Mouse (Mus musculus): ENCODE measurements around the gene Ush1c. TPM values are rescaled to one million over a fixed set of nuclear protein-coding genes. Genes with fewer than 3 reads are reported as not detected.

Ush1c gene
- polyA plus RNA-seq (2015; fragmentation: Nextera tagmentation; extraction: Ambion mirVana), result 0.75 and 1.5 TPM in 2 replicates

GRCm38 (mm10) chr7:46238346-46238745, at the start of gene Ush1c:
TSS of gene Ush1c (minus strand) at chr7:46238503.

DNA sequence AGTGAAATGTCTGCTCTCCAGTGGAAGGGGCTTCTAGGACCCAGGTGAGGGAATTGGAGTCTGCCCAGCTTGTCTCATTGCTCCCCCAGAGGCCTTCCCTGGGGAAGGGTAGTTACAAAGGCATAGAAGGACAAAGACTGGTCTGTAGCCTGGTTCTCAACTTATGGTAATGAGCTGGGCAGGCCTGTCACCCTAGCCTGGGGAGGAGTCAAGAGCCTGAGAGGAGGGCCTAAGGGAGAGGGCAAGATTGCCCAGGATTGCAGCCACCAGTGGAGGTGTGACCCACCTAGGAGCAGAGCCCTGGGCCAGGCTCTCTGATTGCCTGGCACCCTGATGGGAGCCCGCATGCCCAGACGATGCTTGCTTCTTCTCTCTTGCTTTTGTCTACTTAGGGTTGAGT, 2.4 kb upstream of the Ush1c start, which contains the start of gene Otog:
TSS of gene Otog (plus strand) at position 292 of the 400 bp plus-strand sequence.

GRCm38 (mm10) chr7:46179431-46180275, 58.6 kb downstream of the Ush1c start, which contains the start of gene Abcc8:
TSS of gene Abcc8 (minus strand) at chr7:46180033.

Other genes with a start within 250 kb of the Ush1c start
- 0.41 and 0.76 TPM in 2 replicates for gene Abcc6, start 208.2 kb downstream of the Ush1c start, polyA plus RNA-seq (2015; fragmentation: Nextera tagmentation; extraction: Ambion mirVana)
- gene Nomo1, start 204.8 kb downstream of the Ush1c start, polyA plus RNA-seq (2015; fragmentation: Nextera tagmentation; extraction: Ambion mirVana), result 36.7 and 41.6 TPM in 2 replicates
- 2.6 and 3.5 TPM in 2 replicates for gene Kcnj11, start 137.7 kb downstream of the Ush1c start, polyA plus RNA-seq (2015; fragmentation: Nextera tagmentation; extraction: Ambion mirVana)
- 11.4 and 13.1 TPM in 2 replicates for gene Abcc8, start 58.5 kb downstream of the Ush1c start, polyA plus RNA-seq (2015; fragmentation: Nextera tagmentation; extraction: Ambion mirVana)
- gene Otog, start 2.5 kb upstream of the Ush1c start, polyA plus RNA-seq (2015; fragmentation: Nextera tagmentation; extraction: Ambion mirVana), result 0.08 TPM in 1 of 2 replicates, not detected in the other
- 0.13 and 0.20 TPM in 2 replicates for gene Myod1, start 138.0 kb upstream of the Ush1c start, polyA plus RNA-seq (2015; fragmentation: Nextera tagmentation; extraction: Ambion mirVana)
- gene Kcnc1, start 158.0 kb upstream of the Ush1c start, polyA plus RNA-seq (2015; fragmentation: Nextera tagmentation; extraction: Ambion mirVana), result 36.4 and 38.9 TPM in 2 replicates

Measured in neural tube, postnatal 0 days (tissue).